Mouse (Mus musculus) right cerebral cortex, postnatal 10 days (tissue): ENCODE measurements around the gene Phldb2.
A peak's percentile ranks its signal among the peaks of the same experiment; 100 is the strongest.

ENCODE experiments used
- DNase-seq, 2 experiments: peaks; one replicate each; pipeline ENCODE4 v3.0.0; 2021; ENCODE audit warnings: low spot score in 2 of 2

The Phldb2 gene

DNA sequence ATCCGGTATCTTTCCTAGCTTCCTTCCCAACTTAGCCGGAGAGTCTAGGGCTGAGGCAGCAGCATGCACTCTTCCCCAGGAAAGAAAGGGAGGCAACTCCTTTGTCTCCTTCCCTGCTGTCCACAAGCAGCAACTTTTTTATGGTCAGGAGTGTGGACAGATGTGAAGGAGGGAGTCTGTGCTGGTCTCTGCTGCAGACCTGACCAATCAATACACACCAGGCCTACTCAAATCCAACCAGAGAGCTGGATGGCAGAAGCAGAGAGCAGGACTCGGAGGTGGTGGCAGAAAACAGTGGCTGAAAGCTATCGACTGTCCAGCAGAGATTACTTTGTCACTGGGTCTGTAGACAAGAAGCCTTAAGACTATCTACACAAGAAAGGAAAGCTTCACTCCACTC lies at the start of gene Phldb2:
TSS of gene Phldb2 (minus strand) at position 205 of the 400 bp plus-strand sequence.
- DNase-seq = no peak

DNA sequence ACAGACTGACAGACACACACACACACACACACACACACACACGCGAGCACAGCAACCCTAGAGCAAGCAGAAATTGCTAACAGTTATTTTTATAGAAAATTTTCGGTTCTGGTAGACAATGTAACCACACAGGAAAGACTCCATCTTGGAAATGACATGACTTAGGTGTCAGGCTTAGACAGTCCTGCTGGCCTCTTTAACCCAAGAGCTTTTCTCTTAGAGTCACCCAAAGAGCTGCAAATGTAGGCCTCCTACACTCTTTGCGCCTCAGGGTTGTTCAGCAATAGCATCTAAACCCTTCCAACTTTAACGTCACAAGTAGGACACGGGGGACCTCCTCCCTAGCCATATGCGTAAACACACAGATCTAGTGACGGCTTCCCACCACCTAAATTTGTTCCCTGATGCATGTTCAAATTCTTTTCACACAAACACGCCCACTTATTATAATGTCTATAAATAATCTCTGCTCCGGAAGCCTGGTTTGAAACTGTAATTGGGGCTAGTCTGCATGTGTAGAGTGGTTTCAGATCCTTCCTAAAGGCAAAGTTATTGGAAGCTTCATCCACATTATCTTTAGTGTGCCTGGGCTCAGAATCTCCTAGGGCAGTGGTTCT lies 48.3 kb upstream of the Phldb2 start:
- no peak for DNase-seq

DNA sequence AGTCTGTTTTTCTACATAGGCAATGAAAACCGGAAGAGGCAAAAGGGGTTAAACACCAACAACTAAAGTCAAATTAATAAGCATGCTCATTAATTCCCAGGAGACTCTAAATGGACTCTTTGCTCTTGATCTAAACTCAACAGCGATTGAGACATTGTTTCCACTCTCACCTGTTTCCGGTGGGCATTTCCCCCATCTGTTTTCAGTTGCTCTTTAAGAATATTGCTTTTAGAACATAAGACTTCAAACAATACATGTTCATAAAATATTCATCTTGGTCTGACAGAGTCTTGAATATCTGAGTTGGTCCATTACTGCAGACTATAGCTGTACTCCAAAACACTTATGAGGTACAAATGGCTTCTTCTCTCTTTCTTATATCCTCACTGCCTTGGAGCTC lies 47.6 kb upstream of the Phldb2 start:
- DNase-seq = no peak

- DNase-seq = no peak
Measured at GRCm38 (mm10) chr16:45999374-46000191, 46.2 kb upstream of the Phldb2 start.

- DNase-seq = no peak
Measured at GRCm38 (mm10) chr16:45998231-45998630, 44.8 kb upstream of the Phldb2 start.

- DNase-seq = no peak
Measured at GRCm38 (mm10) chr16:45990901-45991676, 37.7 kb upstream of the Phldb2 start.

GRCm38 (mm10) chr16:45986236-45986635 lies 32.8 kb upstream of the Phldb2 start:
- DNase-seq = no peak

GRCm38 (mm10) chr16:45984610-45985606 lies 31.5 kb upstream of the Phldb2 start:
- peak in 1 of 2 experiments; percentile 27 for DNase-seq

- DNase-seq = no peak
Measured at GRCm38 (mm10) chr16:45976251-45976650, 22.9 kb upstream of the Phldb2 start.

DNA sequence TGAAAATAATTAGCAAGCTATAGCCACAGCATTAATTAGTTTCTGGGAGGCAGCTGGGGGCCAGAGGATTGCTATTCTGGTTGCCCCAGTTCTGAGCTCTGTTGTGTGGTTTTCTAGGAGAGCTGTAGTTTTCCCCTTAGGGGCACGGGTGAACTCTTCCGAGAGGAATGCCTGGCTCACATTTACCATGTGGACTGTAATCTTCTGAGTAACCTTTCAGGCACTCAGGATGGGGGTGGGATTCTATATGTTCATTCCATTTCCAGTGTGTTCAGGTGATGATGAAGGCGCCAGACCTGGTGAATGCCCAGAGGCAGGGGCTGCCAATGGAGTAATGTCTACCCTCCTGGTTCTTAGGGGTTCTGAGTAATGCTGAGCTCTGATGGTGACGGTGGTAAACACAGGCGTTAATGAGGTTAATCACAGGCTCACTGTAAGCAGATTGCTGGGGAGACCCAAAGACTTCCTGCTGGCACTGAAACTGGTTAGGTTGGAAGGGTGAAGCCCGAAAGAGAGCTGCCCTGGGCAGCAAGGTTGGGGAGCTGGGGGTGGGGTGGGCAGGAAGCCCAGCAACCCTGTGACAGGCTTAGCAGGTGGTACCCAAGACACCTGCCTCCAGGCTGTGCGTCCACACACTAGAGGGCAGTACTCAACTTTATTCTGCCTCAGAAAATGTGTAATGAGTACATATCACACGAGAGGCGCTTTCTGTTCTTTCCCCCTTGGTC lies 20.7 kb upstream of the Phldb2 start:
- DNase-seq = no peak

GRCm38 (mm10) chr16:45970187-45970586 lies 16.8 kb upstream of the Phldb2 start:
- no peak for DNase-seq

GRCm38 (mm10) chr16:45968716-45969115 lies 15.3 kb upstream of the Phldb2 start:
- DNase-seq = no peak

DNA sequence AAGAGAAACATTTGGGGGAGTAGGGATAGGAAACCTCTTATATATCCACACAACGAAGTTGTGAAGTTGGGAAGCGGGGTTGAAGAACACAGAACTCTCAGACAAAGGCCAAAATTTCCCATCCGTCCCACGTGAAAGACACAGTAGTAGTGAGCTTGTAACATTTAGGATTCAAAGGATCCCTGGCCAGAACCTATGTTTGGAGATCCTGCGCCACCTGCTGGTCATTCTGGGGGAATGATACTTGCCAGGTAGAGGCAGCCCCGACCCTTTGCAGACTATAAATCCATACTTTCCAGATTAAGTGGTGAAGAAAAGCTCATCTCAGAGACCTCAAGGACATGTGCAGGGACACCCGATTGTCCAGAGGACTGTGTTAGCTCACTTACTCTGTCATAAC lies 14.1 kb upstream of the Phldb2 start:
- peak; percentile 76 to 87 for DNase-seq

- no peak for DNase-seq
Measured at GRCm38 (mm10) chr16:45966604-45967003, 13.2 kb upstream of the Phldb2 start.

DNA sequence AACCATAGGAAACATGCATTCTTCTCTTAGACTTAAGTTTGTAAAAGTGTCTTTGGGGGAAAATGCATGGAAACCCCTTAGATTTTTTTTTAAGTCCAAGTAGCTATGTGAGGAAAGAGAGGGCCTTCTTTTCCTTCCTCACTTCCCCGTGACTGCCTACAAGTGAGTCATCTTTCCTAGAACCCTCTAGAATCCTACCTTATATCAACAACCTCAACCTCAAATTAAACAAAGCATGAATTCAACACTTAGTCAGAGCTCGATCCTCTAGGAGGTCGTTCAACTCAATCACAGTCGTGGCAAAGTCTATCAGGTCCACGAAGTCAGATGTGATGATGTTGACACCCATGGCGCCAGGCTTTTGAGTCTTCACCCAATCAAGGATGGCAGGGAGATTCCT lies 11.4 kb upstream of the Phldb2 start:
- DNase-seq = no peak

GRCm38 (mm10) chr16:45963837-45964236 lies 10.4 kb upstream of the Phldb2 start:
- no peak for DNase-seq

GRCm38 (mm10) chr16:45963088-45963487 lies 9.7 kb upstream of the Phldb2 start:
- DNase-seq = no peak

- DNase-seq = no peak
Measured at GRCm38 (mm10) chr16:45960978-45961377, 7.6 kb upstream of the Phldb2 start.

DNA sequence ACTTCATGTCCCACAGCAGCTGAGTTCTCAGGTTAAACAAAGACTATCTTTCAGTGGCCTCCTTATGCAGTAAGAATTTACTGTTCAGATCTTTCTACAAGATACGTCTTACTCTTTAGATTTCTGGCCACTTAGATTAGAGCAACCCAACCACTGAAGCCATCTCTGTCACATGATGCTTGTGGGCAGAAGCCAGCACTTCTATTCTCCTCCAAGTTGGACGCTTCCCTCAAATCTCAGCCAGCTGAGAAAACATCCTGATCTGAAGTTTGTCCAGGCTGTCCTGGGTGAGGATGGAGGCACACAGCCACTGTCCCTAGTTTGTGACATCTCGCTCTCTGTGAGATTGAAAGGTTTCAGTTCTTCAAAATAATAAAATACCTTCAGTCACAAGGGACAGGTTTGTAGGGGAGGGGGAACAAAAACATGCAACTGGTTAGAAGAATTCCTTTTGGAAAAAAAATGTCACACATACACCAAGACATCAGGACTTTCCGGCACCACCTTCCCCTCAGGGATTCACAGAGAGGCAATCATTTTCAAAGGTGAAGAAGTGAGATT lies 3.1 kb upstream of the Phldb2 start:
- DNase-seq = no peak

- no peak for DNase-seq
Measured at GRCm38 (mm10) chr16:45952501-45952900, 897 bp downstream of the Phldb2 start.
